In genomic region chr9:118489579-118490019, GRCm38 (mm10) we compare ENCODE assay signal across 9 mouse cellular contexts. TPM values are rescaled to one million over a fixed set of nuclear protein-coding genes. Genes with fewer than 3 reads are reported as not detected.
DNase-seq lines count a peak whose midpoint lies in the region; ATAC-seq and TF ChIP-seq lines count a peak whose summit lies in the region.
"Had no signal": no experiment of that assay in that cellular context is flagged by ENCODE, and none has a peak within 500 bp of the region (broad histone marks: within the 10 kb centered on the region; RNA-seq: fewer than 3 reads in every experiment).

No protein-coding gene starts in this region.

- peak overlapping the region; percentile 58 for H3K4me3 ChIP-seq in ES-Bruce4 (ENCODE audit: low read depth, low read length)
- H3K4me3 ChIP-seq in bone marrow macrophage, adult 2 months (ENCODE audit: insufficient read depth, low read length): peak overlapping the region; percentile 39
- peak overlapping the region; percentile 55 for H3K4me3 ChIP-seq in heart, embryonic 16.5 days (ENCODE audit: low read length)
- H3K4me3 ChIP-seq in liver, embryonic 15.5 days (replicated peaks): peak overlapping the region; percentile 18; the same call in 1 of the 2 replicates
- H3K4me3 ChIP-seq in thymus, adult 2 months (ENCODE audit: control insufficient read depth, insufficient read depth, low read length): peak overlapping the region; percentile 21; the same call in 1 of the 2 replicates

- DNase-seq in kidney, postnatal 10 days: peak; percentile 82
- peak; percentile 88 for DNase-seq in neural tube, embryonic 10.5 days (ENCODE audit: extremely low spot score, low spot score)
- DNase-seq in thymus, adult 2 months: peak; percentile 76

- under 1% methylated on average over 16 of the region's 16 CpGs for WGBS in heart, embryonic 16.5 days
- WGBS in liver, embryonic 15.5 days (ENCODE audit: insufficient replicate concordance): under 1% methylated on average over 16 of the region's 16 CpGs
- WGBS in thymus, adult 2 months: 1% methylated on average over 16 of the region's 16 CpGs

- TF ChIP-seq EP300 in ES-Bruce4 (IDR thresholded peaks at IDR 0.05; ENCODE audit: insufficient read depth, low read depth, low read length): 0 out of 2 replicates have a peak, but pooled peaks have one; percentile 27

- H3K9me3 ChIP-seq in ES-Bruce4 (replicated peaks; ENCODE audit: control insufficient read depth, insufficient read depth, low read length, poor library complexity, severe bottlenecking): peaks cover 3% of the 10 kb centered on the region; the same call in 1 of the 2 replicates
- H3K9me3 ChIP-seq in heart, embryonic 16.5 days (replicated peaks; ENCODE audit: control insufficient read depth, low read length): peaks cover 4% of the 10 kb centered on the region; the same call in 1 of the 2 replicates
- 0 out of 2 replicates have a peak, but pooled peaks cover 2% of the 10 kb centered on the region for H3K9me3 ChIP-seq in liver, embryonic 15.5 days (replicated peaks)

- 0 out of 2 replicates have a peak, but pooled peaks have one; percentile 62 for ATAC-seq in erythroblast, adult 5-6 weeks (replicated peaks; ENCODE audit: low FRiP score, poor library complexity, severe bottlenecking)
- ATAC-seq in heart, embryonic 16.5 days (replicated peaks; ENCODE audit: extremely low read depth, insufficient read depth, low FRiP score): peak; percentile 75
- ATAC-seq in liver, embryonic 15.5 days (ENCODE audit: insufficient read depth): peak; percentile 51

- H3K27ac ChIP-seq in ES-Bruce4 (ENCODE audit: insufficient read depth, low read length): no peak overlapping the region
- H3K27ac ChIP-seq in bone marrow macrophage, adult 2 months (ENCODE audit: insufficient read depth, low read depth, low read length): no peak overlapping the region
- no peak overlapping the region for H3K27ac ChIP-seq in heart, embryonic 16.5 days (ENCODE audit: low read length)
- H3K27ac ChIP-seq in liver, embryonic 15.5 days (replicated peaks): no peak overlapping the region
- no peak overlapping the region for H3K27ac ChIP-seq in thymus, adult 2 months (ENCODE audit: control insufficient read depth, insufficient read depth, low read length)

- TF ChIP-seq POLR2A in ES-Bruce4 (IDR thresholded peaks at IDR 0.05; ENCODE audit: insufficient read depth, low read length): no peak
- TF ChIP-seq POLR2A in bone marrow macrophage, adult 2 months (IDR thresholded peaks at IDR 0.05; ENCODE audit: borderline replicate concordance, low read depth, low read length): no peak
- TF ChIP-seq POLR2A in thymus, adult 2 months (IDR thresholded peaks at IDR 0.05; ENCODE audit: control insufficient read depth, extremely low read depth, insufficient read depth, low read length, poor library complexity): no peak

- H3K27me3 ChIP-seq in ES-Bruce4 (ENCODE audit: control insufficient read depth, insufficient read depth, low read length, poor library complexity, severe bottlenecking): peaks cover 9% of the 10 kb centered on the region; the same call in 1 of the 2 replicates
- H3K27me3 ChIP-seq in heart, embryonic 16.5 days (ENCODE audit: control insufficient read depth, insufficient read depth, low read length): peaks cover 33% of the 10 kb centered on the region
- peaks cover 77% of the 10 kb centered on the region for H3K27me3 ChIP-seq in liver, embryonic 15.5 days
- peaks cover 13% of the 10 kb centered on the region for H3K27me3 ChIP-seq in thymus, adult 2 months (ENCODE audit: control insufficient read depth, insufficient read depth, low read length)

- peak overlapping the region; percentile 84 for H3K4me2 ChIP-seq in heart, embryonic 16.5 days (ENCODE audit: low read depth, low read length)
- H3K4me2 ChIP-seq in liver, embryonic 15.5 days: peak overlapping the region; percentile 58

- no peaks in the 10 kb centered on the region for H3K4me1 ChIP-seq in ES-Bruce4 (ENCODE audit: control insufficient read depth, insufficient read depth, low read length)
- peaks cover 6% of the 10 kb centered on the region; the same call in 1 of the 2 replicates for H3K4me1 ChIP-seq in bone marrow macrophage, adult 2 months (ENCODE audit: control insufficient read depth, insufficient read depth, low read length)
- H3K4me1 ChIP-seq in heart, embryonic 16.5 days (ENCODE audit: control insufficient read depth, insufficient read depth, low read length): 0 out of 2 replicates have a peak, but pooled peaks cover 10% of the 10 kb centered on the region
- H3K4me1 ChIP-seq in liver, embryonic 15.5 days (replicated peaks): peaks cover 22% of the 10 kb centered on the region; the same call in 1 of the 2 replicates
- peaks cover 11% of the 10 kb centered on the region for H3K4me1 ChIP-seq in thymus, adult 2 months (replicated peaks; ENCODE audit: control insufficient read depth, insufficient read depth, low read length)

- peak; percentile 79 for TF ChIP-seq CTCF in ES-Bruce4 (IDR thresholded peaks at IDR 0.05; ENCODE audit: low read depth, low read length)
- TF ChIP-seq CTCF in bone marrow macrophage, adult 2 months (IDR thresholded peaks at IDR 0.05; ENCODE audit: low read depth, low read length): peak; percentile 81
- peak; percentile 86 for TF ChIP-seq CTCF in thymus, adult 2 months (IDR thresholded peaks at IDR 0.05; ENCODE audit: borderline replicate concordance, control insufficient read depth, extremely low read depth, insufficient read depth, low read length, poor library complexity)

- peak overlapping the region; percentile 53 for H3K9ac ChIP-seq in ES-Bruce4 (ENCODE audit: low read depth, poor library complexity, severe bottlenecking)
- H3K9ac ChIP-seq in heart, embryonic 16.5 days (ENCODE audit: low read length): no peak overlapping the region
- H3K9ac ChIP-seq in liver, embryonic 15.5 days: no peak overlapping the region

- no peaks in the 10 kb centered on the region; the same call in 1 of the 2 replicates for H3K36me3 ChIP-seq in ES-Bruce4 (ENCODE audit: control insufficient read depth, insufficient read depth, low read length, poor library complexity, severe bottlenecking)
- H3K36me3 ChIP-seq in heart, embryonic 16.5 days (ENCODE audit: control insufficient read depth, insufficient read depth): no peaks in the 10 kb centered on the region
- H3K36me3 ChIP-seq in liver, embryonic 15.5 days (replicated peaks): no peaks in the 10 kb centered on the region
- no peaks in the 10 kb centered on the region for H3K36me3 ChIP-seq in thymus, adult 2 months (ENCODE audit: control insufficient read depth, insufficient read depth, low read length)

RNA-seq across cellular contexts. Expression of gene Eomes, which starts 11.6 kb away (rescaled TPM):
- 7.9 and 8.2 TPM in 2 replicates for polyA plus RNA-seq in ES-Bruce4 (2011; ENCODE audit: insufficient read depth, insufficient read length, low read depth, missing spikeins)
- not detected in 2 replicates for polyA plus RNA-seq in bone marrow macrophage, adult 2 months (2012; ENCODE audit: insufficient read depth, insufficient read length, missing spikeins)
- total RNA-seq in erythroblast, adult 5-6 weeks (2015; ENCODE audit: low replicate concordance): not detected in 2 replicates
- not detected in 2 replicates for total RNA-seq in erythroblast, adult 5-6 weeks (2017; ENCODE audit: low replicate concordance)
- polyA plus RNA-seq in heart, embryonic 16.5 days (2015; fragmentation: Nextera tagmentation; extraction: Ambion mirVana): 0.09 and 0.11 TPM in 2 replicates
- polyA plus RNA-seq in liver, embryonic 15.5 days (2015; fragmentation: Nextera tagmentation; extraction: Ambion mirVana): 0.03 TPM in 1 of 2 replicates, not detected in the other
- 0.78 and 1.4 TPM in 2 replicates for polyA plus RNA-seq in thymus, adult 2 months (2012; rRNA removed)
- total RNA-seq: gastrocnemius, adult 8-10 months had no signal

RNA-seq across cellular contexts. Expression of gene Golga4, which starts 16.5 kb away (rescaled TPM):
- 132 and 143 TPM in 2 replicates for polyA plus RNA-seq in ES-Bruce4 (2011; ENCODE audit: insufficient read depth, insufficient read length, low read depth, missing spikeins)
- polyA plus RNA-seq in bone marrow macrophage, adult 2 months (2012; ENCODE audit: insufficient read depth, insufficient read length, missing spikeins): 46.5 and 52.2 TPM in 2 replicates
- total RNA-seq in erythroblast, adult 5-6 weeks (2015; ENCODE audit: low replicate concordance): 15.3 and 19.2 TPM in 2 replicates
- total RNA-seq in erythroblast, adult 5-6 weeks (2017; ENCODE audit: low replicate concordance): 20.0 and 24.5 TPM in 2 replicates
- 51.5 and 54.6 TPM in 2 replicates for polyA plus RNA-seq in heart, embryonic 16.5 days (2015; fragmentation: Nextera tagmentation; extraction: Ambion mirVana)
- polyA plus RNA-seq in liver, embryonic 15.5 days (2015; fragmentation: Nextera tagmentation; extraction: Ambion mirVana): 13.5 and 14.9 TPM in 2 replicates
- polyA plus RNA-seq in thymus, adult 2 months (2012; rRNA removed): 16.2 and 19.4 TPM in 2 replicates
